Mouse (Mus musculus): ENCODE data around the gene Syn3.

DNA sequence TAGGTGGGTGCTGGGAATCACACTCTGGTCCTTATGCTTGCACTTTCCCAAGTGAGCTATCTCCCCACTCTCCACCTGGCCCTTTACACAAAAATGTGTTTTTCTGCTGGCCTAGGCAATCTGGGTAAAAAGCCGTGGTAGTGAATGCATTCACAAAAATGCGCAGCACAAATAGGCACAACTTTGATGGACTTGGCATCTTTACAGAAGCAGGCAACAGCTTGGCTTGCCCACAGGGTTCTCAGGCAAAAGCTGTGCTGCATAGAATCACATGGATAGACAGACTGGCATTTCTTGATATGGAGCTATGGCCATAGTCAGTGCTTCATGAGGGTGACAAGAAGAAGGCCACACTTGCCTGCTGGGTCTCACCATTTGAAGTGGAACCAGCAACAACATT lies 419.9 kb downstream of the Syn3 start:
- TF ChIP-seq POLR2A (IDR thresholded peaks at IDR 0.05; ENCODE audit: low read depth, low read length) (no peak), CTCF (IDR thresholded peaks at IDR 0.05; ENCODE audit: extremely low read depth, insufficient read length, insufficient replicate concordance, low read depth, low read length) (no peak)

Measured in small intestine, adult 2 months (tissue).